Mouse (Mus musculus) CD8-positive naive resting alpha-beta T cell, adult 2 months (primary cell): ENCODE measurements around the gene Slc22a3.
A peak's percentile ranks its signal among the peaks of the same experiment; 100 is the strongest.

ENCODE experiments used
- DNase-seq, 2 experiments: peaks; one replicate each; pipeline ENCODE4 v3.0.0; 2022; ENCODE audit warnings: low read depth in 2 of 2, low spot score in 2 of 2

Gene Slc22a3

DNA sequence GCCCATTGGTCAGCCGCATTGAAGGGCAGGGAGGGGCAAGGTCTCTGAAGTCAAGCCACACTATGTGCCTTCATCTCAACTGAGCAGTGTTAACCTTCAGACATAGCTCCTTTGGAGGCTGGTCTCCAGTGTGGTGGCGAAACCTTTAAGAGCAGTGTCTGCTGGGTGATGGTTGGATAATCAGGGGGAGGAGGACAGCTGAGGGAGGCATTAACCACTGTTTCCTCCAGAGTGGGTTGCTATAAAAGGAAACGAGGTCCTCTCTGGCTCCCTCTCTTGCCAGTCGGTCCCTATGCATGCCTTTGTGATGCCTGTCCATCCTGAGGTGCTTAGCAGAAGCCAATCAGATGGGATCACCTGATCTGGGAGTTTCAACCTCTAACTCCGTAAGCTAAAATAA lies 38.8 kb downstream of the Slc22a3 start:
- no peak for DNase-seq

- DNase-seq, result no peak
Observed at GRCm38 (mm10) chr17:12467642-12468041, 39.9 kb downstream of the Slc22a3 start.

DNA sequence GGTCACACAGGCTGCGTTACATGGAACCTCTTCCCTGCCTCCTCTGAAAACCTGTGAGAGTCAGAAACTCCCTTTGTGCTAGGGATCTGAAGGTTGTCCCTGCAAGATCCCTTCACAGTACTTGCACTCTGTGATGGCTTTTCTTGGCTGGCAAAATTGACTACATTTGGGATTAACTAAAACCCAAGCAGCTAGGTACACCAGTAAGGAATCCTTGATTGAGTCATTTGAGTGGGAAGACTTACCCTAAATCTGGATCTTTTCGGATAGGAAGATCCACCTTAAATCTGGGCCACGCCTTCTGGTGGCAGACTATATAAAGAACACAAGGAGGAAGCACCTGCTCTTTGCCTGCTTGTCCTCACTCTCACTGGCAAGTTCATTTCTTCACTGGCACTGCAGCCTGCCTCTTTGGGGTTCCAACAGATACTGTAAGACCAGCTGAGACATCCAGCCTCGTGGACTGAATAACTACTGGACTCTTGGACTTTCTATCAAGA lies 41.0 kb downstream of the Slc22a3 start:
- no peak for DNase-seq

DNA sequence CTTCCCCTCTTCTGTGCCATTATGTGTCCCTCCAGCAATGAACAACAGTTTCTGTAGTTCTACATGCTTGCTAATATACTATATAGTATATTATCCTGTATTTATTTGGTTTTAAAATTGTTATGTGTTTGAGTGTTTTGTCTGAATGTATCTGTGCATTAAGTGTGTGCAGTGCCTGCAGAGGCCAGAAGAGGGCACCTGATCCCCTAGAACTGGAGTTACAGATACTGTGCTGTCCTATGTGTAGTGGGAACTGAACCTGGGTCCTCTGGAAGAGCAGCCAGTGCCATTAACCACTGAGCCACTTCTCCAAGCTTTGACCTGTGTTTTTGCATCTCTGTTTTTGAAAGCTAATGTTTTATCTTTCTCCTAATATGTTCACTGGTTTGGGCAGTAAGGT lies 46.3 kb downstream of the Slc22a3 start:
- no peak for DNase-seq

DNA sequence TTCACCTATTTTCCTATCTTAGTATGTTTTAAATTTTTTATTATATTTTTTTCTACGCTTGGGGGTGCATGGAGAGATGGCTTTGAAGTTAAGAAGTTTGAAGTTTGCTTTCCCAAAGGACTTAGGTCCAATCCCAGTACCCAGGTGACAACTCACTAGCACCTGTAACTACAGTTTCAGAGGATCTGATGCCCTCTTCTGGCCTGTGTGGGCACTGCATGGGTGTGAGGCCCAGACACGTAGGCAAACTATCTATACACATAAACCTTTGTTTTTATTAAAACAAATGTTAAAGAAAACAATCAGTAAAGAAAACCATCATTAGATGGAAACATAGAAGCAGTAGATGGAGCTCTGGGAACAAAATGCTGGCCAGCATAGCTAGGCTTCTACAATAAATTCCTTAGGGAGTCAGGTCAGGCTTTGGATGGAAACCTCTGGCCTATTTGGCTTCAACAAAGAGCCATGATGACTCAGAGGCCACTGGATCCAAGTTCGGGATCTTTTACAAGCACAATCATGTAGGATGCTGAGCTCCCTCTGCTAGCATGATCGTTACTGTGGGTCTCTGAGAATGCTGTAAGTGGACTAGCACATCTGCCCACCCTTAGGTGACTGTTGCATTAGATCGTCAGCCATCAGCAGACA lies 52.2 kb downstream of the Slc22a3 start:
- DNase-seq, result no peak

DNA sequence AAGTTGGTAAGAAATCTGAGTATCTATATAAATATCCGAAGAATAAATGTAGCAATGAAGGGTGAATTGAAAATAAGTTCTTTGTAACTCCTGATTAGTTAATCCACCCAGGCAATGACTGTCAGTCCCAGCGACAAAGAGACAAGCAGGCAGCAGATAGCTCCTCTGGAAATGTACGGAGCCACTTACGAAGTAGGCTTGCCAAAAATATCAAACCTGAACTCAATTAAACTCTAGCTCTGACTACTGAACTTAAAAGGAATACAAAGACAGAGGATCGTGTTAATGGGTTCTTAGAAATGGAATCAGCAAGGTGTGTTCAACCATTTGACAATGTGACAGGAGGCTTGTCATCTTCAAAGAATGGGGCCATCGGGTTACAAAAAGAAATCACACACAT lies 53.8 kb downstream of the Slc22a3 start:
- DNase-seq, result no peak

- DNase-seq, result no peak
Observed at GRCm38 (mm10) chr17:12452862-12453531, 54.5 kb downstream of the Slc22a3 start.

- no peak for DNase-seq
Observed at GRCm38 (mm10) chr17:12451234-12451633, 56.3 kb downstream of the Slc22a3 start.

- no peak for DNase-seq
Observed at GRCm38 (mm10) chr17:12444561-12444960, 62.9 kb downstream of the Slc22a3 start.

GRCm38 (mm10) chr17:12437771-12438170 lies 69.7 kb downstream of the Slc22a3 start:
- no peak for DNase-seq

DNA sequence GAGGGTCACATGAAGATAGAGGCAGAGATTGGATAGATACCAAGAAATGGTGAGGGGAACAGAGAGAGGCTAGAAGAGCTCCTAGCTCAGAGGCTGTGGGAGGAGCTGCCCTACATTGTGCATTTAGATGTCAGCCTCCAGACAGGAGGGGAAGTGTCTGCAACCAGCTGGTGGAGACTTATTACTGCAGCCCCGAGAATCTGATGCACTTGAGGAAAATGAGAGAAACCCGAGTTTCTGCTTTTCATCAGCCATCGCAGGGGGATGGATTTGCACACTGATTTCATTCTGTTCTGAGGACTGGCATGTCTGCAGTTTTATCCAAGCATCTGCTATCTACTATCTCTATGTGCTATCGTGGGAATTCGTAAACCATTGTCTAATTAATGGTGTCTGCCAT lies 75.8 kb downstream of the Slc22a3 start:
- DNase-seq, result no peak

DNA sequence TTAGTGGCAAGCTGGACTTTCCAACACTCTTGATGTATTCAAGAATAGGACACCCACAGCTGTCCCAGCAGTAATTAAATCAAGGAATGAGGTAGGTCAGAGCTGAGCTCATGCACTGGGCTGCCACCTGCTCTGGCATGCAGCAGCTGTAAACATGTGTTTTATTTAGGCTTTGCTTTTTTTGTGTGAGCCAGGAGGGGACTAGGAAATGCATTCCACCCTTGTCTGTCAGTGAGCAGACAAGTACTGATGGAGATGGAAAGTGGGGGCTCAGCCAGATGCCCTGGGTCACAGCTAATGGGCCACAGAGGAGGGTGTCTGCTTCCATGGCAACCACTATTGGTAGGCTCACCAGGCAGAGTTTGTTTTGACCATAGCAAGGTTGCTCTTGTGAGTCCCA lies 79.1 kb downstream of the Slc22a3 start:
- DNase-seq, result no peak

DNA sequence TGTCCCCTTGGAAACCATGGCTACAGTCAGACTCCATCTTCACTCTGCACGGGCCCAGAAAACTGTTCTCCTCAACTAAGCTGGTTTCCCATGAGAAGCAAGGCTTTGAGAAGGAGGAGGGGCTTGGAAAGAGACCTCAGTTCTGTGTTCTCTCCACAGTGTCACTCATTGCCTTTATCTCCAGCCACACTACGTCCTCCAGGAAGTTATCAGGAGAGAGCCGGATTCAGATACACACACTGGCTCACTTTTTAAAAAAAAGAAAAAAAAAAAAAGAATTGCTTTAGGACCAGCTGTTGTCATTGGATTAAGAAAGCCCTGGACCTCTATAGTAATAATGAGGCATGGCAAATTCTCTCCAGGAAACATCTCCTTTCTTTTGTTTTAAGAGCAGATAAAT lies 80.3 kb downstream of the Slc22a3 start:
- no peak for DNase-seq

DNA sequence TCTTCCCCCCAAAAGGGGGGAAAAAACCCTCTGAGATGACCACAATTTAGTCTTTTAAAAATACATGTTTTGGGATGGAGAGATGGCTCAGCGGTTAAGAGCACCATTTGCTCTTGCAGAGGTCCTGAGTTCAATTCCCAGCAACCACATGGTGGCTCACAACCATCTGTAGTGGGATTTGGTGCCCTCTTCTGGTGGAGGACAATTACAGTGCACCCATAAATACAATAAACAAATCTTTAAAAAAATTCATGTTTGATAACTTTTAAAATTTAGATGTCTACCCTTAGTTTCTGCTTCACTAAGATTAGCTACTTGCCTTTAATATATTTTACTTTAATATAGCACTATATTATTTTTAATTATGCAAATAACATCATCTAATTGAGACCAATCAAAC lies 85.4 kb downstream of the Slc22a3 start:
- no peak for DNase-seq

- no peak for DNase-seq
Observed at GRCm38 (mm10) chr17:12420886-12421574, 86.5 kb downstream of the Slc22a3 start.

- no peak for DNase-seq
Observed at GRCm38 (mm10) chr17:12419491-12420079, 87.9 kb downstream of the Slc22a3 start.

GRCm38 (mm10) chr17:12416250-12416895 lies 91.1 kb downstream of the Slc22a3 start:
- peak; percentile 48 to 68 for DNase-seq

GRCm38 (mm10) chr17:12415741-12416140 lies 91.8 kb downstream of the Slc22a3 start:
- no peak for DNase-seq

DNA sequence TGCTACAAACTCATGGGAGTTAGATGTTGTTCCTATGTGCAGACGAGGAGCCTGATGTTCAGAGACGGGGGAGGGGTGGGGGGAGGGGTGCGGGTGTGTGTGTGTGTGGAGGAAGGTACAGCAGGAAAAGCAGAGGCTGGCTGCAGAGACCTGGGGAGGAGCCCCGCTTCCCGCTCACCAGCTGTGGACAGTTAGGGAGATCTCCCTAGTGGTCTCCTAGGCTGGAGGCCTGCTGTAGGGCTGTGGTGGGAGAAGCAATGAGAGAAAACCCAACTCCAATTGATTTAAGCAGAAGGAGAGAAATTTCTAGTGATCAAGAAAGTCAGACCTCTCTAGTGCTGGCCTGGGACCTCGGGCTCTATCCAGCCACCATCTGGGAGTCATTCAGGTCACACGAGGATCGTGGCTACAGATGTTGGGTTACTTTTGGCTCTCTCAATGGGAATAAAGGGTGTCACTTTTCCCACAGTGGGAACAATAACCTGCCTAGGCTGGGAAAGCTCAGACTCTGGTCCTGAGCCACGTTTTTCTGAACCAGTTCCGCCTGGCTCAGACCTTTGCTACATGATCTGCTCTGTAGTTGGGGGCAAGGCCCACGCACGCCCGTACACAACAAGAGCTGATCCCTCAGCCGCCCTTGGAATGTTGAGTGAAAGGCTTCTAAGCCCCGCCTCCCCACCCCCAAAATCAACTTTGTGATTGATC lies 92.3 kb downstream of the Slc22a3 start:
- DNase-seq, result no peak

DNA sequence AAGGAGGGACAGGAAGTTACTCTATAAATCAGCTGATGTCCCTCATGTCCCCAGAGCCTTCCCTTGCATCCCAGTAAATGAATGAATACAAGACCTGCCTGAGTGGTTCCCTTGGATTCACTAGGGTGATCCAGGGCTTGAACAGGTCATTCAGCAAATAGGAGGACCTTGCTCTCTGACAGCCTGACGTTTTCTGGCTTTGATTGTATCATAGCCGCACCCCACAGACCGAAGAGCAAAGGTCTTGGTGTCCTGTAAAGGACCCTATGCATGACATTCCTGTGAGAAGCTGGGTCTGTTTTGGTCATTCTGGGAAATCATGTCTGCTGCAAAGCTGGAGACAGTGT lies 94.6 kb downstream of the Slc22a3 start:
- DNase-seq, result no peak
